Mouse (Mus musculus): ENCODE measurements around the gene Tial1. TPM values are rescaled to one million over a fixed set of nuclear protein-coding genes. Genes with fewer than 3 reads are reported as not detected.

Gene Tial1
- total RNA-seq, 2 experiments from 2014 or later: 92.6 to 117 TPM

DNA sequence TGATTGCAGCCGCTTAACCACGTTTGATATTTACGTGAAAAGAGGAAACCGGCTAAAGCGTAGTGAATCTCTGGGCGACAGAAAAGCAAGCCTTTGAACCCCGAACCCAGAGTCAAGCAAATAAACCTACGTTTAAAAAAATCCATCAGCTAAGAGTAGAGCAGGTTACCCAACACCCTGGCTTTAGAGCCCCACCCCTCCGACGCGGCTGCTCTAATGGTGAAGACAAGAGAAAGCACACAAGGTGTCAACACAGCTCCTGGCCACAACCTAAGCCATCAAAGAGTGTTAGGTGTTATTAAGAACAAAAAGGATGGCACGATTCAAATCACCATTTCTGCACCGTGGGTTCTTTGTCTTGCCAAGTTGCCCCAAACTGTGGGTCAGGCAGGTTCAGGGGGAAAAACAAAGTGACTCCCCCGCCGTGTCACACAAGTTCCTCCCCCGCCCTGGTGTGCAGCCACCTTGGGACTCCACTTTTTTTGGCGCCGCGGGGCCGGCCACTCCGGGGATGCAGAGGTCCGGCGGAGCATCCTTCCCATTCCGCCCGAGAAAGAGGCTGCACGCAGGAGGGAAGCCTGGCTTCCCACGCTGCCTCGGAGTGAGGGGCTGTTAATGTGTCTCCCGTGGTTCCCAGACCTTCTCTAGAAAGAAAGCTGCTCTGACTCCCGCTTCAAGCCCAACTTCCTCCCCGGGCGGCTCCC lies 44.1 kb downstream of the Tial1 start:
- DNase-seq (ENCODE audit: extremely low spot score in 1 of 2, low spot score in 1 of 2): no peak

GRCm38 (mm10) chr7:128416664-128417063 lies 44.9 kb downstream of the Tial1 start:
- no peak for DNase-seq (ENCODE audit: extremely low spot score in 1 of 2, low spot score in 1 of 2)

DNA sequence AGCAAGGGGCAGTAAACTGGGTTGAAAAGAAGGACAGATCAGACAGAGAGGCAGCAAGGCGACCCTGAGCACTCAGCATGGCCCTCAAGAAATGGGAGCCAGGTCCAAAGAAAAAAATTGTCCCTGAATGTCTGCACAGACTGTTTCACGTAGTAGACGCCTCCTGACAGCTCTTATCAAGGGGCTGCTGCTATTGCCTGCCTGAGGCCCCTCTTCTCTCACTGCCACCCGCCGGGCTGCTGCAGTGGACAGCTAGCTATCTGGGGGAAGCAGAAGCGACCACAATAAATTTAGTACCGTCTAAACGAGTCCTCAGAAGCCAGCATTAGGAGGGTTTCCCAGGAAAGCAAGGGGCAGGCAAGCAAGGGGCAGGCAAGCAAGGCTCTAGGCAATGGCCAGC lies 47.1 kb downstream of the Tial1 start:
- DNase-seq (ENCODE audit: extremely low spot score in 1 of 2, low spot score in 1 of 2): no peak

DNA sequence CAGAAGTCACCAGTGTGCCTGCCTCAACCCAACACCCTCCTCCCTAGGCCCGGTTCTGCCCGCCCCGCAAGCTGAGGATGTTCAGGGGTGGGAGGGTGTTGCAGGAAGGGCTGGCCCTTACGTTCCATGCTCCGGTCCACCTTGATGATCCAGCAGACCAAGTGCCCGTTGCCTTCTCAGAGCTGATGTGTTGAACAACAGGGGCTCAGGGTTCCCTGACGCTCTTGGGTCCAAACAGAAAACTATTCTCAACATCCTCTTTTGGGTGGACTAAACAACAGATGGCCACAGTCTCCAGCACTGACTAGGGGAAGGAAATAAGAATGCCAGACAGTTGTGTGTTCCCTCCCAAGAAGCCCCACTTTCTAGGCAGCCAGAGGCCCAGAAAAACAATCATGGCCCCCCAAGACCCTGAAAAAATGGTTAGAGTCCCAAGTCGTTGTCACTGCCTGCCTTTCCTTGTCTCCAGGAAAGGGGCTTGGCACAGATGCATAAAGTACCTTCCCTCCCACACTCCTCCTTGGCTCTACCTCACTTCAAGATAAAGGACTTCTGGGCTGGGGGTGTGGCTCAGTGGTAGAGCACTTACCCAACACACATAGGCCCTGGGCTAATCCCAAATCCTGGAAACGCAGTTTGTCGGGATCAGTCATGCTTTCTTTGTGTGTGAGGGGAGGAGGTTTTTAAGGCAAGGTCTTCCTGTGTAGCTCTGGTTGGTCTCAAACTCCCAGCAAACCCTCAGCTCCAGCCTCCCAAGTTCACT lies 49.3 kb downstream of the Tial1 start:
- no peak for DNase-seq (ENCODE audit: extremely low spot score in 1 of 2, low spot score in 1 of 2)

GRCm38 (mm10) chr7:128410708-128411413 lies 50.7 kb downstream of the Tial1 start:
- DNase-seq (ENCODE audit: extremely low spot score in 1 of 2, low spot score in 1 of 2): no peak

DNA sequence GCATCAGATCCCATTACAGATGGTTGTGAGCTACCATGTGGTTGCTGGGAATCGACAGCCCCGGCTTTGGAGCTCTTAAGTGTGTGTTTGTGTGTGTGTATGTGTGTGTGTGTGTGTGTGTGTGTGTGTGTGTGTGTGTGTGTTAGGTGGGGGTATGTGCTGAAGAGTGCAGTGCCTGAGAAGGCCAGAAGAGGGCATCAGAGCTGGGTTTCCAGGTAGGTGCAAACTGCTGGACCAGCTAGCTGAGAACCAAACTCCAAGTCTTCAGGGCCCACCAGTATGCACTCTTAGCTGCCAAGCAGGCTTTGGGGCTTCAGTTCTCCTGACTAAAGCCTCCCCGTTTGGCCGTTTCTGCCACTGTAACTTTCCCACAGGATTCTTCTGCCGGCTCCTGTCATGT lies 53.3 kb downstream of the Tial1 start:
- no peak for DNase-seq (ENCODE audit: extremely low spot score in 1 of 2, low spot score in 1 of 2)

DNA sequence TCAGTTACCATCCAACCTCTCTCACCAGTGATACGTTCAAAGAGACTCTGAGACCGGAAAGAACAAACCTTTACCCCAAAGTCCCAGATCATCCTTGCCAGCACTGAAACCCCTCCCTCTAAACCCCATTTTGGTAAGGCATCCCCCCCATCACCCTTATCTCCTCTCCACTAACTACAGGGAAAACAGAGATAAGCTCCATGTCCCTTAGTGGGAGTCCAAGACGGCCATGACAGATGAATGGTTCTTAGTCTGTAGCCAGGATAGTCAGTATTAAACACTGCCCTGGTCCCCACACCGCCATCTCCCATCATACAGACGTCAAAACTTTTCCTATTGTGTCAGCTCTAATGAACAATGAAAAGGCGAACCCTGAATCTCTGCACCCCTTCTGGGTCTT lies 57.5 kb downstream of the Tial1 start:
- no peak for DNase-seq (ENCODE audit: extremely low spot score in 1 of 2, low spot score in 1 of 2)

- DNase-seq (ENCODE audit: extremely low spot score in 1 of 2, low spot score in 1 of 2): no peak
These were observed 57.9 kb downstream of the Tial1 start for GRCm38 (mm10) chr7:128403586-128403985.

GRCm38 (mm10) chr7:128403128-128403527 lies 58.4 kb downstream of the Tial1 start:
- DNase-seq (ENCODE audit: extremely low spot score in 1 of 2, low spot score in 1 of 2): no peak

GRCm38 (mm10) chr7:128402577-128402976 lies 58.9 kb downstream of the Tial1 start:
- DNase-seq (ENCODE audit: extremely low spot score in 1 of 2, low spot score in 1 of 2): no peak

DNA sequence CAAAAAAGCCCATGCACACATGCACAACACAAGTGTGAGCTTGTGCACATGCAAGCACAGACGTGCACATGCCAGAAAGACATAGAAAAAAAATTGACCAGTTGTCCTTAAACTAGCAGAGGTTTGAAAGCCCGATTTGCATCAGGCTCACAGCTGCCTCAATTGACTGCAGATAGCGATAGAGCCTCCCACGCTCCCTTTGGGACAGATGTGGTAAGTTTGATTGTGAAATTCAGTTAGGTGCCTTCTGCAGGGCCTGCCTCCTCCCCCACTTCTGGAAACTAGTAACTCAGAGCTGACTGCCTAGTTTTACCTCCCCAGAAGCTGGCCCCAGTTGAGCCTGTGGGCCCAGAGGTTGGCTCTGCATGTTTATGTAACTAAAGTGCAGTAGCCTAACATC lies 62.9 kb downstream of the Tial1 start:
- DNase-seq (ENCODE audit: extremely low spot score in 1 of 2, low spot score in 1 of 2): no peak

GRCm38 (mm10) chr7:128397066-128397465 lies 64.5 kb downstream of the Tial1 start:
- DNase-seq (ENCODE audit: extremely low spot score in 1 of 2, low spot score in 1 of 2): no peak

DNA sequence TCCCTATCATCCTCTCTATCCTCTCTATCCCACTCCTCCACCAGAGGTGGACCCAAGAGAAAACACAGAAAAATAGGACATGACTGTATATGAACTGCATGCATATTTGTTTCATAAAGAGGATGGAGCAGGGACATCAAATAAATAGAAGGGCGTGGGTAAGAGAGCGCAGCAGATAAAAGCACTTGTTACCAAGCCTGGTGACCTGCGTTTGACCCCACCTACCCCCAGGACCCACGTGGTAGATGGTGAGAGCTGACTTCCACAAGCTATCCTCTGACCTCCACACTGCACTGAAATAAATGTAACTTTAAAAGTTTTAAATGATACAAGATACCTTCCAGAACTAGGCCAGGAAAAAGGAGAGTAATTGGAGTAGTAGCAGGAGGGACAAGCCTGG lies 67.8 kb downstream of the Tial1 start:
- no peak for DNase-seq (ENCODE audit: extremely low spot score in 1 of 2, low spot score in 1 of 2)

DNA sequence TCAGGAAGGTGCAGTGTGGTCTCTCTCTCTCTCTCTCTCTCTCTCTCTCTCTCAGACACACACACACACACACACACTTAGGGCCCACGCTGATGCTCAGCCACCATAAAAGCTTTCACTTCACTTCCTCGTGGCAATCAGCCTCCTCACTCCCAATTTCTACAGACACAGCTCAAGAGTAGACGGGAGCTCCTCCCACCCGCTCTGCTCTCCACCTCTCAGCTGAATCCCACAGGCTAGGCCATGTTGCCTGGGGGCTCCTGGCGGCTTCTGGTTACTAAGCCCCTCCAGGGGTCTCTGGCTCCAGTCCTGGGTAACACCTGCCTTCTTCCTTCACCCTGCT lies 68.6 kb downstream of the Tial1 start:
- DNase-seq (ENCODE audit: extremely low spot score in 1 of 2, low spot score in 1 of 2): no peak

GRCm38 (mm10) chr7:128392071-128392971 lies 69.2 kb downstream of the Tial1 start:
- DNase-seq (ENCODE audit: extremely low spot score in 1 of 2, low spot score in 1 of 2): no peak

- no peak for DNase-seq (ENCODE audit: extremely low spot score in 1 of 2, low spot score in 1 of 2)
These were observed 70.1 kb downstream of the Tial1 start for GRCm38 (mm10) chr7:128391267-128392057.
